Mouse (Mus musculus): ENCODE measurements around the gene Gm4969.

Gm4969 gene

DNA sequence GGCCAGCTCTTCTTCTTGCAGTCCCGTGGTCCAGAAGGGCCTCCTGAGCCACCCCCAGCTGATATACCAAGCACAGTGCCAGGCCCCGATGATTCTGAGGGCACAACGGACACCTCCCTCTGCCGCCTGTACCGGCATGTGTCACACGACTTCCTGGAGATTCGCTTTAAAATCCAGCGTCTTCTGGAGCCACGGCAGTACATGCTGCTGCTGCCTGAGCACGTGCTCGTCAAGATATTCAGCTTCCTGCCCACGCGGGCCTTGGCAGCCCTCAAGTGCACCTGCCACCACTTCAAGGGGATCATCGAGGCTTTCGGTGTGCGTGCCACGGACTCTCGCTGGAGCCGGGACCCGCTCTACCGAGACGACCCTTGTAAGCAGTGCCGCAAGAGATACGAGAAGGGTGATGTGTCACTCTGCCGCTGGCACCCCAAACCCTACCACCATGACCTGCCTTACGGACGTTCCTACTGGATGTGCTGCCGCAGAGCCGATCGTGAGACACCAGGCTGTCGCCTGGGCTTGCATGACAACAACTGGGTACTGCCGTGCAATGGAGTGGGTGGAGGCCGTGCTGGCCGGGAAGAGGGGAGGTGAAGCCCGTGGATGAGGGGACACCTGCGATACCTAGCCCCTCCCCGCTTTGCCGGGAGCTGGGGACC, 18.6 kb upstream of the Gm4969 start:
- in situ Hi-C loops (cut with MboI, MseI) = loop anchor here (5.0 kb wide), 1 partner anchor 575 kb away; no protein-coding TSS in a partner anchor

DNA sequence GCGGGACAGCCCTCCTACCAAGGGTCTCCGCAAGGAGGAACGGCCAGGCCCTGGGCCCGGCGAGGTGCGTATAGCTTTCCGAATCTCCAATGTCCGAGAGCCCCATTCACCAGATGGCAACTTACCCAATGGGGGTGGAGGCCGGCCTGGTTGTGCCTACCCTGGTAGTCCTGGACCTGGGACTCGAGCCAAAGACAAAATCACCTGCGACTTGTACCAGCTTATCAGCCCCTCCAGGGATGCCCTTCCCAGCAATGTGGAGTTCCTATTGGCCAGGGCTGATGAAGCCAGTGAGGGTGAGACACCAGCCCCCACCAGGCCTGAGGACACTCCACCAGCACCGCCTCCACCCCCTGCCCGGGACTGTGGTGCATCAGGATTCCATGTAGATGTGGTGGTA, 18.0 kb upstream of the Gm4969 start:
- in situ Hi-C loops (cut with MboI, MseI) = loop anchor here (5.0 kb wide), 1 partner anchor 576 kb away; no protein-coding TSS in a partner anchor

DNA sequence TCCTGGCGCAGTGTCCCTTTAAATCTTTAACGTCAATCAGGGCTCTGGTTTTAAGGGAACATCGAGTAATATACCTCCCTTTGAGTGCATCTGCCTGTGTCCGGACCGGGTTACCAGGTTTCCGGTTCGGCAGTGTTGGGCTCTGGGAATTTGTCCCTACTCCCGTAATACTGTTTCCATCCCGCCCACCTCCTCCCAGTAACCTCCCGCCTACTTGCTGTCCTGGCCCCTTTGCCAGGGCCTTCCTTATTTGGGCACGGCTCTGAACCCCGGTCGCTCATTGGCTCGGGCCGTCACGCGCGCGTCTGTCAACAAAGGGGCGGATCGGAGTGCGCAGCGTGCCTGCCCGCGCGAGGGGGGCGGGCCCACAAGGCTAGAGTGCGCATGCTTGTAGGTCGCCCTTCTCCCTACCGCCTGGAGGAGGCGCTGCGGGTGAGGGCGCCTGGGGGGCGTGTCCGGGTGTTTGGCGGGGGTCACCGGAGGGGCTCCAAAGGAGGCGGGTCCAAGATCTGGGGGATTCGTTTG, 13.2 kb upstream of the Gm4969 start:
- in situ Hi-C loops (cut with MboI, MseI) = no loop called here

DNA sequence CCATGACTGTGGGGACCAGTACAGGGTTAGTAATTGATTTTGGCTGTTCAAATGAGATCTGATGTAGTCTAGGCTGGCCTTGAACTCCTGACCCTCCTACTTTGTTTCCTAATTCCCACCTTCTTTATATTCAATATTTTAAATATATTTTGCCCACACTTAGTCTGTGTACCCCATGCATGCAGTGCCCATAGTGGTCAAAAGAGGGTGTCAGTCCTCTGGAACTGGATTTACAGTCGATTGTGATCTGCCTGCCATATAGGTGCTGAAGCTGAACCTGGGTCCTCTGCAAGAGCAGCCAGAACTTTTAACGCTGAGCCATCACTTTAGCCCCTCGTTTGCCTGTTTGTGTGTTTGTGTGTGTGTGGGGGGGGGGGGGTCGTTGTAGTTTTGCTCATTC, 12.5 kb upstream of the Gm4969 start:
- in situ Hi-C loops (cut with MboI, MseI) = no loop called here

DNA sequence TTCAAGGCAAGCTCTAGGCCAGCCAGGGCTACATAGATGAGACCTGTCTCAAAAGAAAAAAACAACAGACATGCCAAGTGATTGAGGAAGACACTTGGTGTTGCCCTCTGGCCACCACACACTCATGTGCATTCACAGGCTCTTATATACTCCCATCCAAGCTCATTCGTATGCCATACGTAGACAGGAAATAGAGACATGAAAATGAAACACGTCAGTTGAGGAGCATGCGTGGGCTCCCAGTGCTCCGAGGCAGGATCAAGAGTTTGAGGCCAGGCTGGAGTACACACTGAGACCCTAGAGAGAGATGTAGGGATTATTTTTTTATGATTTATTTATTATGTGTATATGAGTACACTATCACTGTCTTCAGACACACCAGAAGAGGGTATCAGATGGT, 11.2 kb upstream of the Gm4969 start:
- in situ Hi-C loops (cut with MboI, MseI) = no loop called here

DNA sequence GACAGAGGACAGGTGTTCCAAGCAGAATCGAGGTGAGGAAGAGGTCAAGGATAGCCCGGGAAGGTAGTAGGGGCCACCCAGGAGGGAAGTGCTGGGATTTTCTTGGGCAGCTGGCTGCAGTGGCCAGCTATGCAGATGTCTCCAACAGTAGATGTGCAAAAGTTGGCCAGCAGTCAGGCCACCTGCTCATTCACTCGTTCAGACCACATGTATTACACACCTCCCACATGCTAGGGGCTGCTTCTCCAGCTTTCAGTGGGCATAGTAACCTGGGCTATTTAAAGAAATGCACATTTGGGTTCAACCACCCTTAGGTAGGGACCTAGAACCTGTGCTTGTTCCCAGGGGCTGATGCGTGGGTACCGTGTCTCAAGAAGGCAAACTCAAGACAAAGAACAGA, 9.6 kb upstream of the Gm4969 start:
- in situ Hi-C loops (cut with MboI, MseI) = no loop called here

DNA sequence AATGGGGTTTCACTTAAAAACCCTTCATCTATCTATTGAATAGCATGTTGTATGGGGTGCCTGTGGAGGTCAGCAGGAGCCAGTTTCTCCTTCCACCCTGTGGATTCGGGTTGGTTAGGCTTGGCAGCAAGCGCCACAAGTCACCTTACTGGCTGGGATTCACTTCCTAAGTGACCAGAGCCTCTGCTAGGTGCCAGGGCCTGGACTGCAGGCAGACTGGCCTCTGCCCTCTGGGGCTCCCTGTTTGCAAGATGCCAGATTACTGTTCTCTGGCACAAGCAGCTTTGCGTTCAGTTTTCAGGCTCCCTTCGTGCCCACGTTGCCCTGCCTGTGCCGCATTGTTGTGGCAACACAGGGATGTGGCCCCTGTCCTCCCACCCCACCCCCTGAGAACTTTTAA, 6.5 kb upstream of the Gm4969 start:
- in situ Hi-C loops (cut with MboI, MseI) = no loop called here

DNA sequence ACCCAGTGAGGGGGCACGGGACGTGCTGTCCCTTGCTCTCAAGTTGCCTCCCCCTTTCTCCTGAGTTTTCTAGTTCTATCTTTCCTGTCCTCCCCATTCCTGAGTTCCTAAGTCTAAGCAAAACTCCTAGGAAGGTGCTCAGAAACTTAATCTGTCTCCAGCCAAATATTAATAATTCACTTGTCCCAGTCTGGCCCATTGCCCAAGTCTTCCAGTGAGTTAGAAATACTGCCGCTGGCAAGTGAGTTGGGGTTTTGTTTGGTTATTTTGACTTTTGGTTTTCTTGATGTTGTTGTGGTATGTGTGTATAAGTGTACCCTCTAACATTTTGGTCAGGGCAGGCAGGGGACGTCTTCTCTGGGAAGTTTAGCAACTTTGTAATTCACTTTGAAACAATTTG, 3.5 kb upstream of the Gm4969 start:
- in situ Hi-C loops (cut with MboI, MseI) = no loop called here

DNA sequence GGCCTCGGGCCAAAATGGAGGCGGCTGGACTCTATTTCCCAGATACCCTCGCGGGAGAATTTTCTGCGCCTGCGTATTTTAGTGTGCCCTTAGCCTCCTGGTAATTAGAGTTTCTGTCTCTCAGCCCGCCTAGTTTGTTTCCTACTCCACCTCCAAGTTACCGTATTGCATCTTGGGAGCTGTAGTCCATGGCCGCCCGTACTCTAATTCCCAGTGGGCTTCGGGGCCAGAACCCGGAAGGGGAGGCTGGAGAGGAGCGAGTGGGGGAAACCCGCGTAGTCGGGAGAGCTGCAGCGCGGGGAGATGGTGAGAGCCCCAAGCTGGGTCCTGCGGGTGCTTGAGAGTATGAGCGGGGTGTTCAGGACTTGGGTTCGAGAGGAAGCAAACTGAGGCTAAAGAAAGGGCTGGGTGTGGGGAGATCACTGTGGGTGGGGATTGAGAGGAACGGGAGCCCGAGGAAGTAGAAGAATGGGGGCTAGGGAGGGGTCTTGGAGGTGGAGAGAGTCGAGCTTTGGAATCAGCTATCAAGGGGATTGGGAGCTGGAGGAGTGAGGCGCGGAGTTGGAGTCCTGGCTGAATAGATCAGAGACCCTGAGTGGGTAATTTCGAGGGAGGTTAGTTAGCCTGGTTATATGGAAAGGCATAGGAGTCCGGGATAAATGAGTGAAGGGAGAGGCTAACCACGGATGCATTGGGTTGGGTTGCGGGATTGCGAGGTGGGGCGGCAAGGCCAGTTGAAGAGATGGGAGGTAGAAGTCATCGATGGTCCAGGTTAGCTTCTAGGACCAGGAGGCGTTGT, 1.7 kb upstream of the Gm4969 start, which contains the start of gene Fbxo46:
Gene Fbxo46 (plus strand): TSS at position 229 of the 799 bp plus-strand sequence.
- in situ Hi-C loops (cut with MboI, MseI) = no loop called here

DNA sequence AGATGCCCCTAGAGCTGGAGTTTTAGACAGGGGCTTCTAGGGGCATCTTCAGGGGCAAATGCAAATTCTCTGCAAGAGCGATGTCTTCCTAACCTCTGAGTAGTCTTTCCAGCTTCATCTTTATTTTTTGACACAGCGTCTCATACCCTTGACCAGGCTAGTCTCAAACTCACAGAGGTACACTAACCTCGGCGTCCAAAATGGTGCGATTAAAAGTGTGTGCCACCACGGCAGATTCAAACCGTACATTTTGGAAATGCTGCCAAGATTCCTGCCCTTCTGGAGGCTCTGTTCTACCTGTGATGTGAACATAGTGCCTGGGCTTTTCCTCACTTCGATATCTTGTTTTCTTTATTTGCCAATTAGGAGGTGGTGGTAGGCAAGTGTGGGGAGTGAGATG, 915 bp upstream of the Gm4969 start:
- in situ Hi-C loops (cut with MboI, MseI) = no loop called here

DNA sequence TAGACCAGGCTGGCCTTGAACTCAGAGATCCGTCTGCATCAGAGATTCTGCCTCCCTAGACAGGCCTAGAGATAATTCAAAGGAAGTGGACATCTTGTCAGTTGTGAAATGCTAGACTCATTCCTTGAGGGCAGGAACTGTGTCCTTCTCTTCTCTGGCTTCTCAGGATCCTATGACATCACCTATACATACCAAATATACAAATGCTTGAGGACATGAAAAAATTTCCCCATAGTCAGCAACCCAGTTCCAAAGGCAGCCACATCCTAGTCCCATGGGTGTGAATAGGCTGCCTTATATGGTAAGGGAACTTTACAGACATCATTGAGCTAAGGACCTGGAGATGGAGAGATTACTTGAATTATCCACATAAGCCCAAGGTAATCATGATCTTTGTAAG, 8.6 kb downstream of the Gm4969 start:
- in situ Hi-C loops (cut with MboI, MseI) = no loop called here

DNA sequence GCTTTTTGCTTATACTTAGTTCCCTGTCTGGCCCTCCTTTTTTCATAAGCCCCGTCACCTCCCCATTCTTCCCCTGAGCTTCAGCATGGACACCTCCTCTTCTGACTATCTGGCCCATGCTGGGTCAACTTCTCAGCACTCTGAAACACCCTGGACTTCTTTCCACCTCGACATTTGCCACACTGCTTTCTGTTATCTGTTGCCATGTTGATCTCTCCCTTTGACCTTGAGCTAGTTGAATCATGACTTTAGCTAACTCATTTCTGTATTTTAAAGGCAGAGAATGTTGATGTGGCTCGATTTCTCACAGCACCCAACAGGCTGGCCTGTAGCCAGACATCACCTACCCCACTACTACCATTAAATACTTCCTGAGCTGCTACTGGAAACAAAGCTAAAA, 10.7 kb downstream of the Gm4969 start:
- in situ Hi-C loops (cut with MboI, MseI) = no loop called here

DNA sequence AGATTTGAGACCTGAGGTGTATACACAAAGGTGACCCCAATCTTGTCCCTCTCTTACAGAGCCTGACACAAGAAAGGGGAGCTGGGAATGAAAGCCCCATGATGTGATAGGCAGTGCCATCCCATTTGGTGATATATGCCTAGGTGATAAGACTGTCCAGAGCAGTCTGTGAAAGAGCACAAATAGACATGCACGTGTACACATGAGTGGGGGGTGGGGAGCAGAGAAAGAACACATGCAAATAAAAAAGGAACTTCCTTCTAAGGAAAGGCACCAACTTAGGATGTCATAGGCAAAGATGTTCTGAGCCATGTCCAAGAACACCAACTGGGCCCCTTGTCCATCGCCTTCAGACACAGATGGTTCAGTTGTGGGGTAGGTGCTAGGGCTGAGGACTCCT, 13.7 kb downstream of the Gm4969 start:
- in situ Hi-C loops (cut with MboI, MseI) = no loop called here

DNA sequence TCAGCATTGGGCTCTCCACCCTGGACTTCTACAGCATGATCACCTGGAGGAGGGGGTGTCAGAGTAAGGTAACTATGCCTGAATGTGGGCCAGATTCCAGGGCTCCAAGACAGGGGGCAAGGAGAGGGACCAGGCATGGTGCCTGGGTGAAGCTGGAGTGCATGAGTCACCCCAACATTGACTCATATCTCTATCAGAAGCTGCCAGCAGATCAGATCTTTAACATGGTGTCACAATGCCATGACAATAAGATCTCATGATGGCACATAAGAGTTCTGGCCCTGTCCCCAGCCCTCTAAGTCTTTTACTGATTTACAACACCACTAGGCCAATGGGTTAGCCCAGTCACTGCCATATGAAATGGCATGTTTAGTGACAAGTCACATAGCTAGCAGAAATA, 14.4 kb downstream of the Gm4969 start:
- in situ Hi-C loops (cut with MboI, MseI) = no loop called here

DNA sequence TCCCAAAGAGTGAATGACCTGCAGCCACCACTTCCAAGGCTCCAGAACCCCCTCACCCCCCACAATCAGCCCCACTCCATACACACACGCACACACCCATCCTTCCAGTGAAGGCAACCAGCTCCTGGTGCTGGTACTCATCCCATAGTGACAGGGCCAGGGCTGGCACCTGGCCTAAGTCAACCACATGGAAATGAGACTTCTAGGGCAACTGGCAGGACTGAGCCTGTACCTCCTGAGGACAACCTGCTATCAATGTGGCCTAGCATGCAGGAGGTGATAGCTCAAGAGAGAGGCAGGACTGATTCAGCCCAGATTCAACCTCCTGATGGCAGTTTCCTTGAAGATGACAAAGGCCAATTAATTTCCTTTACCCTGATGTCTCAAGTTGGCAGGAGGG, 17.9 kb downstream of the Gm4969 start:
- in situ Hi-C loops (cut with MboI, MseI) = no loop called here

DNA sequence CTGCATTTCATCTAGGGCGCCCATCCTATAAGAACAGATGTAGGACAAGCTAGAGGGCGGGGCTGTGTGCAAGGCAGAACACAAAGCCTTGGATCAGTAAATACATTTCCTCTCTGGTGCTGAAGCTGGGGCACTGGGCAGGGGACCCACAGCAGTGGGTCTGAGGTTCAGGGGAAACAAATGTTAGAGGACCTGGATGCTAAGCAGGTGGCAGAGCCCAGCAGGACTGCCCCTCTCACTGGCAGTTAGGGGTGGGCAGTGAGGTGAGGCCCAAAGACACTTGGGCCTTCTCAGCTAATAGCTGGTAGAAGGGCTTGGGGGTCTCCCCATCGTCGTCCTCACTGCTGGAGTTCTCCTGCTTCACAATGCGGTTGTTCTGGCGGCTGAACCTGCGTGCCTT, 19.4 kb downstream of the Gm4969 start:
- in situ Hi-C loops (cut with MboI, MseI) = no loop called here

DNA sequence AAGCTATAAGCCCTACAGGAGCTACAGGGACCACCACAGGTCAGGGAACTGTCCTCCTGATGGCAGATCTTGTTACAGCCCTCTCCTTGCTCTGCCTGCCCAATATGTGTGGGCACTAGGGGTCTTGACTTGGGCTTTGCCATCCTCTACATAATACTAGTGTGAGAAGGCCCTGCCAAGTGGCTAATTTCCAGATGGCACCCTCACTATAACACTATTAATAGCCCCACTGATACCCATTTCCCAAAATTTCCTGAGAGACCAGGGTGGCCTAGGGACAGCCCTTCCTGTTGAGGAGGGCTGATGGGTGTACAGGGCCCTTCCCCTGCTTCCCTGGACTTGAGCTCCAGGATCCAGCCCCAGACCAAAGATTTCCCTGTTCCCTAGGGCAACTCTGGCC, 20.3 kb downstream of the Gm4969 start:
- in situ Hi-C loops (cut with MboI, MseI) = no loop called here

DNA sequence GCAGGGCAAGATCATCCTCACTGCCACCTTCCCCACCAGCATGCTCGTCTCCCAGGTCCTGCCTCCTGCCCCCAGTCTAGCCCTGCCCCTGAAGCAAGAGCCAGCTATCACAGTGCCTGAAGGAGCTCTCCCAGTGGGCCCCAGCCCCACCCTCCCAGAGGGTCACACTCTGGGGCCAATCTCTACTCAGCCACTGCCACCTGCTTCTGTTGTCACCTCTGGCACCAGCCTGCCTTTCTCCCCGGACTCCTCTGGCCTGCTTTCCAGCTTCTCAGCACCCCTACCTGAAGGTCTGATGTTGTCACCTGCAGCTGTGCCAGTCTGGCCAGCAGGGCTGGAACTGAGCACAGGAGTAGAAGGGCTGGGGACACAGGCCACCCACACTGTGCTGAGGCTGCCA, 21.0 kb downstream of the Gm4969 start:
- in situ Hi-C loops (cut with MboI, MseI) = no loop called here

DNA sequence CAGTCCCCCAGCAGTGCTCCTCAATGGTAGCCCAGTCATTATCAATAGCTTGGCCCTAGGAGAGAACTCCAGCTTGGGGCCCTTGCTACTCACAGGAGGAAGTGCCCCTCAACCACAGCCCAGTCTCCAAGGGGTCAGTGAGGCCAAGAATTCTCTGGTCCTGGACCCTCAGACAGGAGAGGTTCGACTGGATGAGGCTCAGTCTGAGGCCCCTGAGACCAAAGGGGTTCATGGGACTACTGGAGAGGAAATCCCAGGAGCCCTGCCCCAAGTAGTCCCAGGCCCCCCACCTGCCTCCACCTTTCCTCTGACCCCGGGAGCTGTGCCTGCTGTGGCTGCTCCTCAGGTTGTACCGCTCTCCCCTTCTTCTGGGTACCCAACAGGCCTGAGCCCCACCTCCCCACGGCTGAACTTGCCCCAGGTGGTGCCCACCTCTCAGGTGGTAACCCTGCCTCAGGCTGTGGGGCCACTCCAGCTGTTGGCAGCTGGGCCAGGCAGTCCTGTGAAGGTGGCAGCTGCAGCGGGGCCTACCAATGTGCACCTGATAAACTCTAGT, 21.7 kb downstream of the Gm4969 start:
- in situ Hi-C loops (cut with MboI, MseI) = no loop called here

DNA sequence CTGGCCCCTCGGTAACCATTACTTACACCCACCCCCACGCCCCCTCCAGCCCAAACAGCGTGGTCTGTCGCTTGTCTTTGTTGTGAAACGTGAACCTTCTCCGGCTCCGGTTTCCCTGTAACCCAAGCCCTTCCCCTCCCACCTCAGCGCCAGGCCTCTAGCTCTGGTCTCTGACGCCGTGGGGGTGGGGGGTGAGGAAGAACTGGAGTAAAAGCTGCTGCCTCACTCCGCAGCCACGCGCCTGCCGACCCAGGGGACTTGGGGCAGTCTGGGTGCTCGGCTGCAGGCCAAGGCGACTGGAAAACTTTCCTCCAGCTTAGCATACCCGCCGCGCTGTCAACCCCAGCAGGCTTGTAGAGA, 22.4 kb downstream of the Gm4969 start:
- in situ Hi-C loops (cut with MboI, MseI) = no loop called here

DNA sequence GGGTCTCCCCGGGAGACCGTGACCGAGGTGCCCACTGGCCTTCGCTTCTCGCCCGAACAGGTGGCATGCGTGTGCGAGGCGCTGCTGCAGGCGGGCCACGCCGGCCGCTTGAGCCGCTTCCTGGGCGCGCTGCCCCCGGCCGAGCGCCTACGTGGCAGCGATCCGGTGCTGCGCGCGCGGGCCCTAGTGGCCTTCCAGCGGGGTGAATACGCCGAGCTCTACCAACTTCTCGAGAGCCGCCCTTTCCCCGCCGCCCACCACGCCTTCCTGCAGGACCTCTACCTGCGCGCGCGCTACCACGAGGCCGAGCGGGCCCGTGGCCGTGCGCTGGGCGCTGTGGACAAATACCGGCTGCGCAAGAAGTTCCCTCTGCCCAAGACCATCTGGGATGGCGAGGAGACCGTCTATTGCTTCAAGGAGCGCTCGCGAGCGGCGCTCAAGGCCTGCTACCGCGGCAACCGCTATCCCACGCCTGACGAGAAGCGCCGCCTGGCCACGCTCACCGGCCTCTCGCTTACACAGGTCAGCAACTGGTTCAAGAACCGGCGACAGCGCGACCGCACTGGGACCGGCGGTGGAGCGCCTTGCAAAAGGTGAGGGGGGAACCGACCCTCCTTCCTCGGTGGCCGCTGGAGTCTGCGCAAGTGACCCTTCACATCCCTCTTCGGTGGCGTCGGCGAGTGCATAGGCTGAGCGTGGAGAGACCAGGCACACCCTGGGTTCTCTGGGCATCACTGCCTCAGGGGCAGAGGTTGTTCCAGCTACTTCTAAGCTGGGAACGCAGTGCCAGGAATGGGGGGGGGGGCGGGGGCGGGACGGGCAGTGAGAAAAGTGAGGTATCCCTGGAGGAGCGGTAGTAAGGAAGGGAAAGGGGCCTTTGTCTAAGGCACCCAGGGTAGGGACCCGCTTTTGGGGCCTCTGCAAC, 23.1 kb downstream of the Gm4969 start:
- in situ Hi-C loops (cut with MboI, MseI) = no loop called here

DNA sequence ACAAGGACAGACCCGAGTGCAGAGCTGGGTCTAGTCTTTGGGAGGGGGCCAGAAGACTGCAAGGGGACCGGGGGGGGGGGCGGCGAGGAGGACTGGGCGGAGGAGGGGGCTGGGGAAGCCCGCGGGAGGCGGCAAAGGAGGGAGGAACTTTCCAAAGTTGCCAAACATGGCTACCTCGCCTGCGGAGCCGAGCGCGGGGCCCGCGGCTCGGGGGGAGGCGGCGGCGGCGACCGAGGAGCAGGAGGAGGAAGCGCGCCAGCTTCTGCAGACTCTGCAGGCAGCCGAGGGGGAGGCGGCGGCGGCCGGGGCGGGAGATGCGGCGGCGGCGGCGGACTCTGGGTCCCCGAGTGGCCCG, 23.7 kb downstream of the Gm4969 start, which contains the start of gene Six5:
Gene Six5 (plus strand): TSS at position 124 of the 355 bp plus-strand sequence.
- in situ Hi-C loops (cut with MboI, MseI) = no loop called here

Data from T-helper 2 cell (primary cell).